Mouse (Mus musculus) monocyte, adult 2 months (primary cell): ENCODE measurements around the gene Prl2c2.
"Not testable (repeated sequence)": the region's sequence is repeated elsewhere in the genome, so short reads cannot be mapped to it uniquely, and the experiment has no call there.

ENCODE experiments used
- DNase-seq, 2 experiments: peaks; one replicate each; pipeline ENCODE4 v3.0.0; 2022; ENCODE audit warnings: low spot score in 2 of 2, low read depth in 1 of 2

The Prl2c2 gene

DNA sequence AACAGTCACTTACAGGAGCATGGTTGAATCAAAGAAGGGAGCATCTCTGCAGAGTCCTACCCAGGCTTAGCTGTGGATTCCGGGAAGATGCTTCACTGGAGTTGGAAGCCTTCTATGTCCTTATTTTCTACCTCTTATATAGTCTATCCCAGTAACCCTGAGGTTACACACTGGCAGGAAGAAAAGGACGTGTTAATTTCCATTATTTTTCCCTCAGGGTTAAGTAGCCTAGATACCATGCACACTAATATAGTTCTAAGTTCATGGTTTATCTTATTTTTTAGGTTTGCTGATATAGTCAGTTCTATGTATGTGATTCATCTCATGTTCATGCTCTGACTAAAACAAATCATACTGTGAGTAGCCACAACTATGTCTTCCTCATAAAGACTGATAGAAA, at the start of gene Prl2c2:
TSS of gene Prl2c2 (minus strand) at position 101 of the 400 bp plus-strand sequence.
- not testable (repeated sequence) for DNase-seq

DNA sequence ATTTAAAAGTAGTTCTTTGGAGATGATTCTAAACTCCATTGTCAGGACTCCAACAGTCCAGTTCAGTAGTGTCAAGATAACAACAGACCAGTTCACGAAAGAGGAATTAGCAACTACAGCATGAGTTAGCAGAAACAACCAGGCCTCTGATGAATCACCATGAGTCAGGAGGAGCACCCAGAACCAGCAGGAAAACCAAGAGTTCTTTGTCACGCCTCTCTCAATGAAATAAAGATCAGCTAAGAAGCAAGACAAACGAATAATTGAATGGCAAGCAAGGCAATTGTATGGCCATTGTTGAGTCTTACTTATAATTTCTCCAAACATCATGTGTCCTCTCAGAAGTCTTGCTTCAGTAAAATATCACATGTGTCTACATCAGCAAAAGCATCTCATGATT, 20.7 kb upstream of the Prl2c2 start:
- not testable (repeated sequence) for DNase-seq

DNA sequence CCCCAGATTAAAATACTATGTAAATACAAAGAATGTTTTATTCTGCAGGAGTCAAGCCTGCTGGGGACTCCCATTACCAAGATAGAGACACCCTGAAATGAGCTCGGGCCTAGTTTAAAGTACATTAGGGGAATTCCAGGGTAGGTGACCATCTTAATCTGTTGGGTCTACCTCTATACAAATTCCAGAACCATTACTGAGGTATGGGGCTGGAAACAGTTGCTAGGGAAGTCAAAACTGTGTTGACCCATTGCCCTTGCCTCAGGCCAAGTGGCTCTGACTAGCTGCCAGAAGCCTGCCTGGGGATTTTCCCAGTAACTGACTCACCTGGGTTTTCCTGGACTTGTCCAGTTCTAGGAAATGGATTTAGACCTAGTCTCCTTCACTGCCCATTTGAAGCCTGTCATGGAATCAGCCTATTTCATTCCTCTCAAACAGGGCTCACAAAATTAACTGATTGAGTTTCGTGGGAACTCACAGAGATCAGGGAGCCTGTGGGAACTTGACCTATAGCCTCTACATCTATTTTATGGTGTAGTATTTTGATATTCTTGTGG, 8.9 kb upstream of the Prl2c2 start:
- DNase-seq = not testable (repeated sequence)
